Mouse (Mus musculus) bone marrow macrophage, adult 2 months (primary cell): Measurements from ENCODE around the gene Hpse2.

Experiments used
- CTCF ChIP-seq: IDR thresholded peaks from 2 replicates; pipeline ENCODE4 v1.5.1; 2012; ENCODE audit warnings: low read depth, mild to moderate bottlenecking, low read length, moderate library complexity
- POLR2A ChIP-seq: IDR thresholded peaks from 2 replicates; pipeline ENCODE4 v1.6.1; 2012; ENCODE audit warnings: mild to moderate bottlenecking, low read depth, low read length, borderline replicate concordance

DNA sequence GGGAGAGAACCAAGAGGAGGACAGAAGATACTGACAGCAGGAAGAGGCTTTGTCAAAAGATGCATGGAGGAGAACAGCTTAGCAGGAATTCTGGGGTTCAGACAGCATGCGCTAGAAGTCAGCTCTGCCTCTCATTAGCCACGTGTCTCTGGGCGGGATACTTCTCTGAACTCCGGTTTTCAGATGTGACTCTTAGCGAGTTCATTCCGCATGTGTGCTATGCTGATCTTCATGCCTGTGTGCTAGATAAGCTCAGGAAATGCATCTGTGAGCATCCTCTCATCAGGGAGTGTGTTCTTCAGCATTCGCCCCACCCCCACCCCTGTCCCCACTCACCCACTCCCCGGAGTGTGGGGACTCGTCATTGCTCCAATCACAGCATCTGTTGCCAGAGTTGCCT is 650.4 kb downstream of the Hpse2 start:
- TF ChIP-seq CTCF = no peak
- no peak for TF ChIP-seq POLR2A
